Mouse (Mus musculus) liver, embryonic 11.5 days (tissue): ENCODE measurements around the gene Ccdc12. TPM values are rescaled to one million over a fixed set of nuclear protein-coding genes. Genes with fewer than 3 reads are reported as not detected.

Experiments
- ATAC-seq: fragments of 200-750 bp; cut with Nextera tagmentation; replicated peaks from 2 replicates; pipeline ENCODE4 v1.8.0; 2017; ENCODE audit warnings: moderate number of reproducible peaks, mild to moderate bottlenecking, moderate TSS enrichment, moderate library complexity; ENCODE audit not compliant: low FRiP score
- DNase-seq: peaks from one replicate; pipeline ENCODE4 v3.0.0-alpha.2; 2017; ENCODE audit warnings: low spot score
- H3K27ac ChIP-seq: fragments of 300-500 bp; sonication (generic); 2 replicates; pipeline ENCODE4 v1.5.1; 2014; ENCODE audit warnings: mild to moderate bottlenecking, low read depth, low read length, control low read depth
- H3K27me3 ChIP-seq: fragments of 300-500 bp; sonication (generic); replicated peaks from 2 replicates; pipeline ENCODE4 v1.6.1; 2014; ENCODE audit warnings: low read length, mixed read lengths; ENCODE audit not compliant: control insufficient read depth, insufficient read depth
- H3K36me3 ChIP-seq: fragments of 300-500 bp; sonication (generic); 2 replicates; pipeline ENCODE4 v1.6.1; 2014; ENCODE audit warnings: mild to moderate bottlenecking, low read length, moderate library complexity, mixed read lengths; ENCODE audit not compliant: control insufficient read depth, insufficient read depth
- H3K4me1 ChIP-seq: fragments of 300-500 bp; sonication (generic); replicated peaks from 2 replicates; pipeline ENCODE4 v1.6.1; 2014; ENCODE audit warnings: low read length, mixed read lengths; ENCODE audit not compliant: control insufficient read depth, insufficient read depth
- H3K4me2 ChIP-seq: fragments of 300-500 bp; sonication (generic); 2 replicates; pipeline ENCODE4 v1.6.1; 2014; ENCODE audit warnings: mild to moderate bottlenecking, control low read depth, moderate library complexity
- H3K4me3 ChIP-seq: fragments of 300-500 bp; sonication (generic); 2 replicates; pipeline ENCODE4 v1.5.1; 2014; ENCODE audit warnings: low read depth, low read length, control low read depth
- H3K9ac ChIP-seq: fragments of 300-500 bp; sonication (generic); 2 replicates; pipeline ENCODE4 v1.6.1; 2014; ENCODE audit warnings: low read depth, low read length, control low read depth
- H3K9me3 ChIP-seq: fragments of 300-500 bp; sonication (generic); 2 replicates; pipeline ENCODE4 v1.6.1; 2016; ENCODE audit warnings: low read length, inconsistent platforms, mixed read lengths; ENCODE audit not compliant: control insufficient read depth
- WGBS: fragments of 180-500 bp; shearing (Covaris S2); extraction: QIAGEN DNeasy Blood & Tissue Kit; methylation state at CpG from one replicate; pipeline ENCODE4 v1.1.7; 2014; 5-methylcytosine and 5-hydroxymethylcytosine counted together
- polyA plus RNA-seq: library from polyadenylated mRNA; unstranded; fragments of >200 nt; fragmentation: Nextera tagmentation; extraction: Ambion mirVana; gene quantifications from 2 replicates; pipeline ENCODE4 v1.2.1, GENCODE M21; 2014

Gene Ccdc12
- polyA plus RNA-seq, 1 experiment from 2014 or later, result 161 TPM

DNA sequence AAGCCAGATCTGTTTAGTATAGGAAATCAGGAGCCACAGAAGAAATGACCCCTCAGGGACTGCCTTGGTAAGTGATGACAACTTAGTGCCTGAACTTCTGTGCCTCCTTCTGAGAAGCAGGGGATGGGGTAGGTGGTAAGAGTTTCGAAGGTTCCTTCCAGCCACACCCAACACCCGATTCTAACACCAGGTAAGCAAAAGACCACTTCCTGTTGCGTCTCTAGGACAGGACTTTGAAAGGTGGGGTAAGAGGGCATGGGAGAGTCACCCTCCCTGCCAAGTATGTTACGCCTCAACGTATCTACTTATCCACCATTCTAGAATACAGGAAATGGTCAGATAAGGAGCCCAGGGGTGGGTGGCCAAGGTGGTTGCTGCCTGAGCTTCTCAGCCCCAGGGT, 15.3 kb upstream of the Ccdc12 start:
- ATAC-seq (no peak), DNase-seq (no peak)
- WGBS, result 69% methylated on average over 5 of the region's 5 CpGs
- H3K36me3 ChIP-seq, result peaks cover 2% of the 10 kb centered on the region; the same call in 1 of the 2 replicates
- no peak overlapping the region for H3K4me3 ChIP-seq
- H3K9ac ChIP-seq, result no peak overlapping the region
- peaks cover 16% of the 10 kb centered on the region for H3K4me1 ChIP-seq
- H3K27me3 ChIP-seq, result no peaks in the 10 kb centered on the region
- H3K9me3 ChIP-seq, result no peaks in the 10 kb centered on the region
- no peak overlapping the region for H3K27ac ChIP-seq
- H3K4me2 ChIP-seq, result no peak overlapping the region

DNA sequence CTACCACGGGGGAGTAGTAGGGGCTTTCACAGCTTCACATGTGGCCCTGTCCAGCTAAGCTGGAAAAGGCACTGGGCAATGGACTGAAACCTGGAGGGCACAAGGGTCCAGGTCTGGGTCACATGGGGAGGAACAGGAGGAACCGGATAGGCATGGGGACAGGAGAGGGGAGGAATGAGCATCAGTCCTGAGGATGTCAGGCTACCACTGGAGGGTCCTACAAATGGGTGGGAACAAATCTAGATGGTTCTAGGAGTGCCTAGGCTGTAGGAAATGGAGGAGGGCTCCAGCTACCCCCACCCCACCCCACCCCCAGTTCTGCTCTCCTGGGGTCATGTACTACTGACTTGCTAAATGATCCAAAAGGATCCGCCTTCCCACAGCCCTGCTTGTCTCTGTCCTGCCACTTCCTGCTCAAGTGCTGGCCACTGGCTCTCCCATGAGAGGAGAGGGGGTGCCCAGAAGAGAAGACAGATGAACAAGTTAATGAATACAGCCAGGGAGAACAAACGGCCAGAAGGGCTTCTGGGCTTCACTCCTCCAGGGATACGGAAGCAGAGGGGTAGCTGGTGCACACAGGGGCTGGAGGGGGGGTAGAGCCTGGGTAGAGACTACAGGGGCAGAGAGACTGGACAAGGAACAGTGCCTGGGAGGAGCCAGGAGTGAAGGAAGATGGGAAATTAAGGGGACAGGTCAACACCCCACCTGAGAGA, 13.3 kb upstream of the Ccdc12 start:
- H3K9me3 ChIP-seq, result no peaks in the 10 kb centered on the region
- no peak overlapping the region for H3K27ac ChIP-seq
- ATAC-seq (no peak), DNase-seq (no peak)
- 60% methylated on average over 5 of the region's 5 CpGs for WGBS
- H3K4me1 ChIP-seq, result peaks cover 16% of the 10 kb centered on the region
- H3K4me3 ChIP-seq, result no peak overlapping the region
- H3K27me3 ChIP-seq, result no peaks in the 10 kb centered on the region
- peaks cover 2% of the 10 kb centered on the region; the same call in 1 of the 2 replicates for H3K36me3 ChIP-seq
- no peak overlapping the region for H3K4me2 ChIP-seq
- H3K9ac ChIP-seq, result no peak overlapping the region

DNA sequence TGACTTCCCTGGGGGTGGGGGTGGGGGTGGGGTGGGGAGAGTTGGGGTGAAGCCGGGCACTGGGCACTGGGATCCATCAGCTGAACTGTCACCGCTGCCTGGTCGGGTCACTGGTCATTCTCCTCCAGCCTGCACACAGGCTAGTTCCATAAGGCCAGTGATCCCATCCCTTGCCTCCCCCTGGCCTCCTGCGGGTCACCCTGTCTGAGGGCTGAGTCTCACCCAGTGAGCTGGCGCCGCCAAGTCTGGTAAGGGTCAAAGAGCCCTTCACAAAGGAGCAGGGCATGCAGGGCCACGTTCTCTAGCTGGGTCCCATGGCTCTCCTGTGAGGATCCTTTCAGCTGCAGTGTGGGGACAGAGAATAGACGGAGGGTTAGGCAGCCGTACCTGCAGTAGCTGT, 12.5 kb upstream of the Ccdc12 start:
- Histone ChIP-seq H3K4me3 (no peak overlapping the region), H3K4me2 (no peak overlapping the region), H3K36me3 (peaks cover 2% of the 10 kb centered on the region; the same call in 1 of the 2 replicates), H3K9ac (no peak overlapping the region), H3K4me1 (peaks cover 19% of the 10 kb centered on the region), H3K27ac (no peak overlapping the region), H3K27me3 (no peaks in the 10 kb centered on the region), H3K9me3 (no peaks in the 10 kb centered on the region)
- DNase-seq (no peak), ATAC-seq (no peak)
- WGBS, result 62% methylated on average over 9 of the region's 9 CpGs

DNA sequence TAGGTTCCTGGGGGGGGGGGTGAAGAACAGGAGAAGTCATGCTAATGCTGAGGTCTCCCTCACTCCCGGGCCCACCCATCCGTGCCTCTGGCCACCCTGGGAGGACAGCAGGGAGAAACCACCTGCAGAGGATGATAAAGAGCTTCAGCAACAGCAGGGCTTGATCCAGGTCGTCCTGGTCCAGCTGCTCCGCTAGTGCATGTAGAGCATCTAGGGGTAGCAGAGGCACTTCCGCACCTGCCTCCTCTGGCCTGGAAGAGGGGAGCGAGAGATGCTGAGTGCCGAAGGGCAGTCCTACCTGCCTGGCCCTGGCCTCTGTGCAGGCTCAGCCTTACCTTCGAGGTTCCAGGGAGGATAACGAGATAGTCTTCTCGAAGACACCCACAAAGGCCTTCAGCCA, 12.0 kb upstream of the Ccdc12 start:
- DNase-seq (no peak), ATAC-seq (no peak)
- Histone ChIP-seq H3K9ac (no peak overlapping the region), H3K36me3 (peaks cover 2% of the 10 kb centered on the region; the same call in 1 of the 2 replicates), H3K4me3 (no peak overlapping the region), H3K27ac (0 out of 2 replicates have a peak overlapping the region, but pooled peaks have one; percentile 24), H3K4me2 (no peak overlapping the region), H3K4me1 (peaks cover 23% of the 10 kb centered on the region), H3K9me3 (no peaks in the 10 kb centered on the region), H3K27me3 (no peaks in the 10 kb centered on the region)
- 76% methylated on average over 10 of the region's 10 CpGs for WGBS

DNA sequence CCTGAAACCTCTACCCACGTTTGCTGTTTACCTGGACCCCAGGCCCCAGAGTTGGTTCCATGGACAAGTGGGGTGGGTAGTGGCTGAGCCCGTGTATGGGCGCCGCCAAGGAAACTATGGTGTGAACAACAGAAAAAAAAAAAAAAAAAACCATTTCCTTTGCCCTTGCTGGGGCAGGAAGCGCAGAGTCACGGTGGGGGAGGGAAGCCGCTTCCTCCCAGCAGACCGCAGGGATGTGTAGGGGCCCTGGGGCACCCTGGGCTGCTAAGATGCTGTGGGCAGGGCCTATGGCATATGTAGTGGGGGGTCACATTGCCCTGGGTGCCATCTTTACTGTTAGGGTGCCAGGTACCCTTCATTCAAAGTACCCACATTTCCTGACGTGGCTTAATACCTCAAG, 11.1 kb upstream of the Ccdc12 start:
- Histone ChIP-seq H3K9ac (no peak overlapping the region), H3K4me3 (peak overlapping the region; percentile 17; the same call in 1 of the 2 replicates), H3K27ac (no peak overlapping the region), H3K36me3 (peaks cover 2% of the 10 kb centered on the region; the same call in 1 of the 2 replicates), H3K27me3 (no peaks in the 10 kb centered on the region), H3K4me1 (peaks cover 23% of the 10 kb centered on the region), H3K4me2 (peak overlapping the region; percentile 53), H3K9me3 (no peaks in the 10 kb centered on the region)
- ATAC-seq, result peak; percentile 64
- 40% methylated on average over 9 of the region's 9 CpGs for WGBS
- no peak for DNase-seq

DNA sequence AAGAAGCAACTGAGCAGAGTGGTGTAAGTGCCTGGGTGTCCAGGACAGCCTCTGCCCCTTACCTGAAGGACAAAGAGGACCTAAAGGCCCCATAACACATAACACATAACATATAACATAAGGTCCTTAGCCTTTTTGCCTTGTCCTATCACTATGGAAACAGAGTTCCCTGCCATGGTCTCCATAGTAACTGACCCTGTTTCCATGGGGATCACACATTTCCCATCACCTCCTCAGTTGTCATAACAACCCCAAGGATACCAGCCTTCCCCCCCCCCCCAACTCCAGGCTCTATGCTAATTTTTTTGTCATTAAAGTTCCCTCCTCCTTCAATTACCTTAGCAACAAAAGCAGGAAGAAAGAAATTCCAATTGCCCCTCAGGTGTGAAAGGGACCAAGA, 6.5 kb upstream of the Ccdc12 start:
- Histone ChIP-seq H3K27ac (no peak overlapping the region), H3K4me1 (peaks cover 35% of the 10 kb centered on the region), H3K9me3 (no peaks in the 10 kb centered on the region), H3K4me3 (no peak overlapping the region), H3K9ac (no peak overlapping the region), H3K4me2 (no peak overlapping the region), H3K36me3 (no peaks in the 10 kb centered on the region), H3K27me3 (peaks cover 7% of the 10 kb centered on the region; the same call in 1 of the 2 replicates)
- DNase-seq, result no peak
- ATAC-seq, result no peak

DNA sequence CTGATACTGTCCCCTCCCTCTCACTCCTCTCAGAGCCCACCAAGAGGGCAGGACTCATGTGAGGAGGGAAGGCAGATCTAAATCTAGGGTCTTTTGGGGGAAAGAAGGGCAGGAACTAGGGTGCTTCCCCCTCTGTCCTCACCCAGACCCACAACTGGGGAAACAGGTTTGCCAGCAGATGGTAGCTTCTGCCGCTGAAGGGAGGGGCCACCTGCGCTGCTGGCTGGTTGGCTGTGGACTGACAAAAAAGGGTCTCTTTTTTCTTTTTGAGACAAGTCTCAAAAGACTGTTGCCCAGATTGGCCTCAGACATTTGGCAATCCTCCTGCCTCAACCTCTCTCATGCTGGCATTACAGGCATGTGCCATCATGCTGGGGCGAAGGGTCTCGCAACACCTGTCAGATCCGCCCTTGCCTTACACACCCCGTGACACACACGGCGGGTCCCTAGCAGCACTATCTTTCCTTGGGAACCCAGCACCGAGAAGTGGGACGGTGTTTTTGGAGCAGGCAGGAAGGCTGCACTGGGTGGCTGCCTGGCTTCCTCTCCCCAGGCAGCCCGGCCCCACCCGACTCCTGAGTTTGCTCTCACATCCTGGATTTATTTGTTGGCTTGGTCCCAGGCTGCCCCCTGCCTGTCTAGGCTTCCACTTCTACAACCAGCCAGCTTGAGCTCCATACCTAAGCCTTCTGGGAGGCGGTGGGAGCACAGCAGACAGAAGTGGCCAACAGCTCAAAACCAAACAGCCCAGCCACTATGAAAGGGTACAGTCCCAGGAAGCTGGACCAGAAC, 4.2 kb upstream of the Ccdc12 start:
- Histone ChIP-seq H3K9me3 (no peaks in the 10 kb centered on the region), H3K27ac (no peak overlapping the region), H3K4me3 (peak overlapping the region; percentile 74), H3K27me3 (peaks cover 7% of the 10 kb centered on the region; the same call in 1 of the 2 replicates), H3K4me1 (peaks cover 33% of the 10 kb centered on the region), H3K9ac (peak overlapping the region; percentile 20; the same call in 1 of the 2 replicates), H3K36me3 (no peaks in the 10 kb centered on the region), H3K4me2 (peak overlapping the region; percentile 99)
- 26% methylated on average over 13 of the region's 13 CpGs for WGBS
- ATAC-seq (no peak), DNase-seq (no peak)

DNA sequence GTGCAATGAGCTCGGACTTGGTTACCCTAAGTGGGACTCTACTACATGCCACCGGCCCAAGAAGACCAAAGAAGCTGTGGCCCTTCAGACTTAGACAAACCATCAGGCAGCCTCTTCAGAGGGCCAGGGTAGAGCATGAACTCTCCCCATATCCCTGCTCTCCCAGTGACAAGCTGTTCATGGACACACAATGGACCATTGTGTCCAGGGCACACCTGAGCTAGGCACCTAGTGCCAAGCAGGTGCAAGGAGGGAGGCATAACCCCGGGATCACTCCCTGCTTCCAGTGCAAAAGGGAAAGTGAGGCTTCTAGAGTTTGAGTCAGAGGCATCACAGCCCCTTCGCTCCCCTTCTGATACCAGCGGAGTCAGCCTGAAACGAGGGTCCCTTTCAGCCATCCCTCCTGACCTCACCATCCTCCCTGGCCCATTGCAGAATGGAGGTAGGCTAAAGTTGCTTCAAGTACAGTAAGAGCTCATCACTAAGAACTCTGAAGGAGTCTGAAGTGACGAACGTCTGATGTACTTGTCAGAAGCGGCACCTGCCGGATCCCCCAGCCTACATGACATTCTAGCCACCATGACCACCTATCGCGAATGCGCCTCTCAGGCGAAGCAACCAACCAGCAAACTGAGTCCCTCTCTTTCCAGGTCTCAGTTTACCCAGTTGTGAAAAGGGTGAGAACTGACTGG, 3.2 kb upstream of the Ccdc12 start:
- Histone ChIP-seq H3K27me3 (peaks cover 7% of the 10 kb centered on the region; the same call in 1 of the 2 replicates), H3K9ac (peak overlapping the region; percentile 71), H3K36me3 (no peaks in the 10 kb centered on the region), H3K27ac (0 out of 2 replicates have a peak overlapping the region, but pooled peaks have one; percentile 36), H3K4me3 (peak overlapping the region; percentile 74), H3K4me1 (peaks cover 39% of the 10 kb centered on the region), H3K4me2 (peak overlapping the region; percentile 99), H3K9me3 (no peaks in the 10 kb centered on the region)
- ATAC-seq, result no peak
- WGBS, result 14% methylated on average over 14 of the region's 14 CpGs
- DNase-seq, result no peak
